Mouse (Mus musculus): Measurements from ENCODE around the gene March9. TPM values are rescaled to one million over a fixed set of nuclear protein-coding genes. Genes with fewer than 3 reads are reported as not detected.
"Not testable (repeated sequence)": the region's sequence is repeated elsewhere in the genome, so short reads cannot be mapped to it uniquely, and the experiment has no call there.

Gene March9
- total RNA-seq, 4 experiments from 2014 or later = 14.8 to 21.9 (median 20.4) TPM

- DNase-seq (ENCODE audit: low spot score in 2 of 2) = peak; percentile 98
These were observed 3.4 kb upstream of the March9 start, which contains the start of gene Cdk4 for GRCm38 (mm10) chr10:127063239-127063872. Gene Cdk4 (plus strand): TSS chr10:127063534.

DNA sequence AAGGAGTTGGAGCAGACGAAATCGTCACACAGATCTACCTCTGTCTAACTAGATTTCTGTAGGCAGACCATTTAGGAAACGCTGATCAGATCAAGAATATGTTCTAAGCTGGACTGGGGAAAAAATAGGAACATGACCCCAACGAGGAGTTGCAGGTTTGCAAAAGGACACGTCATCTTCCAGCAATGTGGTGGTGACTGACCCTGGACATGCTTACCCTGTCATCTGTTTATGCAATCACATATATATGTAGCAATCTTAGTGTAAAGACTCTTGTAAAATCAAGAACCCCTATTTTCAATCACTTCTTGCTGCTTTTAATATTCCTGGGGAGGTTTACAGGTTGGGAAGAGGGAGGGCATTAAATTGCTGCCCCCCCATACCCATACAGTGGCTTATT lies 2.5 kb upstream of the March9 start:
- no peak for DNase-seq (ENCODE audit: low spot score in 2 of 2)

DNA sequence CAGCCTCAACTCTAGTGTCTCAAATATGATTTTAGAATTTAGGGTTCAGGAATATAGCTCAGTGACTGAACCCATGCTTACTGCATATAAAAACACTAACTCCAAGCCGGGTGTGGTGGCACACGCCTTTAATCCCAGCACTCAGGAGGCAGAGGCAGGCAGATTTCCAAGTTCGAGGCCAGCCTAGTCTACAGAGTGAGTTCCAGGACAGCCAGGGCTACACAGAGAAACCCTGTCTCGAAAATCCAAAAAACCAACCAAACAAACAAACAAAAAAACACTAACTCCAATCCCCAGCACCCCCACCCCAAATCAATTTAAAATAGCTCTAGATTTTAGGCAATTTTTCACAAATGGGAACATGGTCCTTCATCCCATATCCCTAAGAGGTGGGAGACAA lies 2.1 kb upstream of the March9 start:
- not testable (repeated sequence) for DNase-seq (ENCODE audit: low spot score in 2 of 2)

DNA sequence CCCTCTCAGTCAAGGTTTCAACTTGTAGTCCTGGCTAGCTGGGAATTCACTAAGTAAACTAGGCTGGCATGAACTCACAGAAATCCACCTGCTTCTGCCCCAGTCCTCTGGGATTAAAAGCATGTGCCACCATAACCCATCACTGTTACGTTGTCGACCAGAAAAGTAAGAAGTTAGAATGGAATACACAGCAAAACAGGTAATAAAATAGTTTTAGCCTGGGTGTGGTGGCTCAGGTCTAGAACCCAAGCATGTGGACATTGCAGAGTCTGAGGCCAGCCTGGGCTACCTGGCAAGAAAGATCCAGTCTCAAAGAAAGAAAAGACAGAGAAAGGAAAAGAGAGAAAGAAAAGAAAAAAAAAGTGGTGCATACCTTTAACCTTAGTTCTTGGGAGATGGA lies 1.5 kb upstream of the March9 start:
- DNase-seq (ENCODE audit: low spot score in 2 of 2) = no peak

DNA sequence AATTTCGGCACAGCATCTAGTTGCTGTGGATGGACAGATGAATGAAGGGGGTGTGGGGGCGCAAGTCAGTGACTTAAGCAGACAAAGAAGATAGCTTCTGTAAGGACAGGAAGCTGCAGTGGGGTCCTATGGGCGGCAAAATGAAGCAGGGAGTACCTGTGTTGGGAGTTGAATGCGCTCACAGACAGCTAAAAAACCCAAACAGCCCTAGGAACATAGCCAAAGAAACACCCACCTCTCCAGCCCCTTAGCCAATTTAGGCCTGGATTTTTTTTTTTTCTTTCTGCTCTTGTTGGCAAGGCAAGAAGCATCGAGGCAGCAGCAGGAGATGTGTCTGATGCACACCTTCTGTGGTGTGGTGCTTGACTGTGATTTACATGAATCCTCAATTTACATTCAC lies 1.1 kb upstream of the March9 start:
- DNase-seq (ENCODE audit: low spot score in 2 of 2) = no peak

- no peak for DNase-seq (ENCODE audit: low spot score in 2 of 2)
These were observed 613 bp downstream of the March9 start for GRCm38 (mm10) chr10:127059174-127059967.

GRCm38 (mm10) chr10:127058708-127059107 lies 1.3 kb downstream of the March9 start:
- no peak for DNase-seq (ENCODE audit: low spot score in 2 of 2)

GRCm38 (mm10) chr10:127058161-127058560 lies 1.8 kb downstream of the March9 start:
- DNase-seq (ENCODE audit: low spot score in 2 of 2) = peak in 1 of 2 experiments; percentile 75

GRCm38 (mm10) chr10:127056490-127056889 lies 3.5 kb downstream of the March9 start:
- no peak for DNase-seq (ENCODE audit: low spot score in 2 of 2)

GRCm38 (mm10) chr10:127055406-127055805 lies 4.6 kb downstream of the March9 start:
- no peak for DNase-seq (ENCODE audit: low spot score in 2 of 2)

DNA sequence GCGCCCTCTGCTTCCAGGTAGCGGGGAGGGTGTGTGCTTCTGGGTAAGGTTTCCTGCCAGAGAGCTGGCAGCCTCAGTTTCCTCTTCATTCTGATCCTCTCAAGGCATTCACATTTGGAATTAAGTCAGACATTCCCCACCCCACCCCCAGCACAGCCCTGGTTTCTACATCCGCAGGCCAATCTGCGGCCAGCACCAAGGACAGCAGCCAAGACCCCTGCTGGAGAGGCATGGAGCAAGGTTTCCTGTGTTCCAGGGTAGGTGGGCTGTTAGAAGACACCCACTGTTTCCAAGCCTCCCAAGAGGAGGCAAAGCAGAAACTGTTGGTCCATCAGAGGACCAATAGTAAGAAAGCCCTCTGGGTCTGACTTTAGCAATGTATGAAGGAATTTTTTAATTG lies 5.3 kb downstream of the March9 start:
- DNase-seq (ENCODE audit: low spot score in 2 of 2) = no peak

DNA sequence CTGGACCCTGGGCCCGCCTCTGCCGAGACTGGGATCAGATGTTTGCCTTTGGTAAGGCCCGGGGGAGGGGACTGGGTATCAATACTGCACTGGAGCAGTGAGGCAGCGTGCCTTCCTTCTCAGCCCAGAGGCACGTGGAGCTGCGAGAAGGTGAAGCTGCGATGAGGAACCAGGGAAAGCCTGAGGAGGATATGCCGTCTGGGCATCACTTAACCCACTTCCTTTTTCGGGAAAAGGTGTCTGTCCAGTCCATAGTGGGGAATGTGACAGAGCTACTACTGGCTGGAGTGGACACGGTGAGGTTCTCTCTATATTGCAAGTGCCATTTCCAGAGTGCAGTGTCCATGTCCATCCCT lies 9.9 kb downstream of the March9 start:
- DNase-seq (ENCODE audit: low spot score in 2 of 2) = no peak

- no peak for DNase-seq (ENCODE audit: low spot score in 2 of 2)
These were observed 10.4 kb downstream of the March9 start for GRCm38 (mm10) chr10:127049395-127050118.

GRCm38 (mm10) chr10:127048608-127049394 lies 11.2 kb downstream of the March9 start:
- no peak for DNase-seq (ENCODE audit: low spot score in 2 of 2)

GRCm38 (mm10) chr10:127047954-127048353 lies 12.0 kb downstream of the March9 start, which contains the start of gene Cyp27b1:
Gene Cyp27b1 (plus strand): TSS chr10:127048250.
- no peak for DNase-seq (ENCODE audit: low spot score in 2 of 2)

DNA sequence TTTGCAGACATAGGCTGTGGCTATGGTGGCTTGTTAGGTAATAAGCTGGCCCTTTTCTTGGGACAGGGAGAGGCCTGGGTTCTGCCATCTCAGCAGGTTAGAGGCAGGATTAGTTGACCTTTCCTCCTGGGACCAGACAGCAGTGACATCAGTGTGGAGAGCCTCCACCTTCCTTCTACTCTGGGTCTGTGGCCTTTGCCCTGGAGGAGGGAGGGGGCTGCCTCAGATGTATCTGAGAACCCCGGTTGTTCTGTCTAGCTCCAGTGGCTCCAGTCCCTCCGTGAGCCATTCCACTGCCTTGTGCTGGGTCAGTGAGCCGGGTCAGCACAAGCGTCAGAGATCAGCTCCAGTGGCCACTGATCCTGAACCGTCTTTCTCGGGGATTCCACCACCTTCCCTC lies 16.8 kb downstream of the March9 start:
- DNase-seq (ENCODE audit: low spot score in 2 of 2) = no peak

DNA sequence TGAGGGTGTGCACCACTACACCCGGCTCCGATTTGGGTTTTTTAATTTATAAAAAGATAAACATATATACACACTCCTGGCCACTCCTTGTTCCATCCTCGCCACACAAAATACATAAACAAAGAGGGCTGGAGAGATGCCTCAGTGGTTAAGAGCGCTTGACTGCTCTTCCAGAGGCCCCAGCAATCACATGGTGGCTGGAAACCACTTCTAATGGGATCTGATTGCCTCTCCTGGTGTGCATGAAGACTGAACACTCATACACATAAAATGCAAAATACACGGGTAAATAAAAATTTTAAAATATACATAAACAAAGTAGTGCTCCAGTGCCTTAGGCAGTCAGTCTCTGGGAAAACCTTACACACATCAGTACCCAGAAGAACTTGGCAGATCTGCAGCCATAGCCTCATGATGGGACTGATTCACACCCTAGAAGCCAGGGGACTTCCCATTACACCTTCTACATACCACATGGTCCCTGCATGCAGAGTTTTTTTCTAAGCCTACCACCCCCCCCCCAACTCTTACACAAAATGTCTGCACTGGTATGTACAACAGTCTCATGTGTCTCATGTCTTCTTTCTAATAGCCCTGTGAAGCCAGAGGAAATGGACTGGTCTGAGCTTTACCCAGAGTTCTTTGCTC lies 17.4 kb downstream of the March9 start:
- DNase-seq (ENCODE audit: low spot score in 2 of 2) = no peak

GRCm38 (mm10) chr10:127041774-127042338 lies 18.1 kb downstream of the March9 start:
- peak; percentile 79 to 91 for DNase-seq (ENCODE audit: low spot score in 2 of 2)

DNA sequence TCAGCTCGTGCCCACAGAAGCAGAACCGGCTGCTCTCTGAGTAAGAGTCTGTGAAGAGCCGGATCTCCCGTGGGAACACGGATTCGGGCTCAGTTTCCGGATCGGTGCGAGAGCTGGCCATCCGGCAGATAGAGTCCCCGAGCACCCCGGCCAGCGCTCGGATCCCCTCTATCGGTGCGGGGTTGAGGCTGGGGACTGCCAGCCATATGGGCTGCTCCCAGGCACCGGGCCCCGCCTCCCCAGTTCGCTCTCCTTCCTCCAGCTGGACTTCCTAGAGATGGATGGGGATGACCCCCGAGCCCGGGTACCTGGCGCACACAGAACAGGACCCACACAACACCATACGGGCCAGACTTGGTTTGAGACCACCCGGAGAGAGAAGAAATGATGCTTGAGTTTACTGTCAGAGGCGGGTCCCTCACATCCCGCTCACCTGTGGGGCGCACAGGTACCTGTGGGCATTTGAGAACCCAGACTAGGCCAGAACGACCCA lies 18.7 kb downstream of the March9 start, which contains the start of the genes Mettl1 and Eef1akmt3:
TSS of gene Mettl1 (plus strand) at position 141 of the 493 bp plus-strand sequence.
TSS of gene Eef1akmt3 (minus strand) at position 240 of the 493 bp plus-strand sequence.
- DNase-seq (ENCODE audit: low spot score in 2 of 2) = no peak

- no peak for DNase-seq (ENCODE audit: low spot score in 2 of 2)
These were observed 19.3 kb downstream of the March9 start for GRCm38 (mm10) chr10:127040569-127041214.
